Mouse (Mus musculus): ENCODE measurements around the gene Cd300lf. TPM values are rescaled to one million over a fixed set of nuclear protein-coding genes. Genes with fewer than 3 reads are reported as not detected.
A peak's percentile ranks its signal among the peaks of the same experiment; 100 is the strongest.

Cd300lf gene
- polyA plus RNA-seq, 1 experiment = 4.8 TPM

DNA sequence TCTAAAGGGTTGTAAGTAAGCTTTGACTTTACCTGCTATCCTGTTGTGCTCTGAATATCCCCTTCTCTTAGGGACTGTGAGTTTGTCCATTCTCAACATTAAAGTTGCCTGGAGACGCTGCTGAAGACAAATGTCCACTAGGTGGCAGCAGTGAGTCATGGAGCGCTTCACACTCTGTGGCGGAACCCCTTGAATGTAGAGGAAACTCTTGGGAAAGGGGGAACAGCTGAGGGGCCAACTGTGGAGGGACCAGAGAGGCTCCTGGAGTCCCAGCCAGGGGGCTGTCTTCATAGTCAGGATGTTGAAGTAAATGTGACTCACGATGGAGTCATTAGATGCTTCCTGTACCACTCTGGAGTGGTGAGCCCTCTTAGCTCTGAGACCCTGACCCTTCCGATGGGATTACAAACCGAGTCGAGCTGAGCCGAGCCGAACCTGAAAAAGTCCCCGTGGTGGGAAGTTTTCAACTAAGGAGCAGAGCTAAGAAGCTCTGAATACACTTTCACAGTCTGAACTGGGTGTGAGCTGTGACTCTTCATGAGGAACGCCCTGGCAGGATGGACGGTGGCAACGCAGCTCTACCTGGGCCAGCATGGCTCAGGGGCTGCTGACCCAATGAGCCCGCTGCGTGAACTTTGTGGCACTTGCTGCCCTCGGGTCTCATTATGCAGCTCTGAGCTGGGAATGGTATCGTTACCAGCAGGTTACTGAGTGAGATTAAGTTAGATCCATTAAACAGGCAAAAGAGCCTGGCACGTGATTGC, 50.2 kb downstream of the Cd300lf start:
- DNase-seq (ENCODE audit: low read depth, low spot score) = peak; percentile 31
- 35% methylated on average over 18 of the region's 18 CpGs for WGBS

DNA sequence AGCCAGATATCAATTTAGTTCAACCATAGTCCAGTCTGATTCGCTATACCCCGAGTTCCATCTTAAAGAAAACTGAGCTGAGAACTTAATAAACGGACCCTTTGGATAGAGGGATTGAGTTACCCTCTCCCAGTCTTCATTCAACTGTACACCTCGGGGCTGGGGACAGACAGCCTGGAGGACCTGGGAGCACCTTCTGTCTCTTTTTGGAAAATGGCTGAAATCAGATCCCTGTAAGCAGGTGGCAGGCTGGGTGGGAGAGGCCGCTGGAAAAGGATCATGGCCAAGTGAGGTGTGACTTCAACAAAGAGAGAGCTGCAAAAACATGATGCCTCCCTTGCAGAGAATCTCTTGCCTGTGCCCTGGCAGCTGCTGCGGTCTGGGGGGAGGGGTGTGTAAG, 51.6 kb downstream of the Cd300lf start:
- no peak for DNase-seq (ENCODE audit: low read depth, low spot score)
- WGBS = 66% methylated on average over 6 of the region's 6 CpGs

DNA sequence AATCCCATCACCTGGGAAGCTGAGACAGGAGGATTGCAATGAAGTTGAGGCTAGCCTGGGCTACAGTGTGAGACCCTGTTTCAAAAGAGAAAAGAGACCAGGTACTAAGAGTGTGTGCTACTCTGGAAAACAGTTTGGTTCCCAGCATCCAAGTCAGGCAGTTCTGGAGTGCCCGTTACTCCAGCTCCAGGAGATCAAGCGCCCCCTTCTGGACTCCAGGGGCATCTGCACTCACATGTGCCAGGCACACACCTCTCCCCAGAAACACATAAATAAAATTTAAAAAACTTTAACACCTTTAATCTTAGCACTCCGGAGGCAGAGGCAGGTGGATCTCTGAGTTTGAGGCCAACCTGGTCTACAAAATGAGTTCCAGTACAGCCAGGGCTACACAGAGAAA, 52.4 kb downstream of the Cd300lf start:
- DNase-seq (ENCODE audit: low read depth, low spot score) = no peak
- WGBS = 65% methylated on average over 3 of the region's 3 CpGs

DNA sequence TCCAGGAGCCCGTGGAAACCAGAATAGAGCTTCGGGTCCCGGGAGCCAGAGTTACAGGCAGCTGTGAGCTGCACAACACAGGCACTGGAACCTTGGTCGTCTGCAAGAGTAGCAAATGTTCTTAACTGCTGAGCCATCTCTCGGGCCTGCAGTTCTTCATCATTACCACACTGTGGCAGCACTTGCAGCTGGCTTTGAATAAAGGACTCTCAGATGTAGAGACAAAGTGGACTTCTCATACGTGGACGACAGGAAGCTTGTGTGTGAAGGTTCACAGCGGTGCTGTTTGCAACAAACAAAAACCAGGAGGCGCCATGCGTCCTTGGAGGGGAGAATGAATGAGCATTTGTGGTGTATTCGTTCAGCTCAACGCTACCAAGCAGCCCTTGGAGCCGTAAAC, 52.9 kb downstream of the Cd300lf start:
- WGBS = 29% methylated on average over 13 of the region's 13 CpGs
- no peak for DNase-seq (ENCODE audit: low read depth, low spot score)

DNA sequence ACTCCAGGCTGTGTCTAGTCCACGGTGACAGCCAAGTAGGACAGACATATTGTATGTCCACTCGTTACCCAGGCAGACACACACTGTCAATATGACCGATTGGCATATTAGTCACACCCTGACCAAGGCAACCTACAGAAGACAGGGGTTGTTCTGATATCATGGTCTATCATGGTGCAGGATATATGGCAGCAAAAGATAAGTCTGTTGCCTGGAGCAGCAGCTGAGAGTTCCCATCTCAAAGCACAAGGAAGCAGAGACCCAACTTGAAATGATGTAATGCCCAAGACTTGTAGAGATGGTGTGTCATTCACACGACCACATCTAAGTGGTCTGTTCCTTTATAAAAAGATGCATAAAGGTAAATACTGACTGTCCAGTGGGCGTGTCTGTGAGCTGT, 55.1 kb downstream of the Cd300lf start:
- 75% methylated on average over 5 of the region's 5 CpGs for WGBS
- no peak for DNase-seq (ENCODE audit: low read depth, low spot score)

DNA sequence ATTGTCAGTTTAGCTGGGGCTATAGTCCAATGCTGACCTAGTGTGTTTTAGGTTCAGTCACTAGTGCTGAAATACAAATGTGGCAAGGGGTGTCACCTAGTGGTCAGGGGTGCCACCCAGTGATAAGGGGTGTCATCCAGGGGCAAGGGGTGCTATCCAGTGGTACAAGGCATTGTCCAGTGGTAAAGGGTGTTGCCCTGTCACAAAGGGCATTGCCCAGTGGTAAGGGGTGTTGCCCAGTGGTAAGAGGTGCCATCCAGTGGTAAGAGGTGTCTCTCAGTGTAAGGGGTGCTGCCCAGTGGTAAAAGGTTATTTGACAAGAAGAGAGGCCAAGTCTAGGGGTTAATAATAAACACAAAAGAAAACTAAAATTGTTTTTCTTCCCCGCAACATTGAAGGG, 56.4 kb downstream of the Cd300lf start:
- 94% methylated on average over 1 of the region's 1 CpGs for WGBS

DNA sequence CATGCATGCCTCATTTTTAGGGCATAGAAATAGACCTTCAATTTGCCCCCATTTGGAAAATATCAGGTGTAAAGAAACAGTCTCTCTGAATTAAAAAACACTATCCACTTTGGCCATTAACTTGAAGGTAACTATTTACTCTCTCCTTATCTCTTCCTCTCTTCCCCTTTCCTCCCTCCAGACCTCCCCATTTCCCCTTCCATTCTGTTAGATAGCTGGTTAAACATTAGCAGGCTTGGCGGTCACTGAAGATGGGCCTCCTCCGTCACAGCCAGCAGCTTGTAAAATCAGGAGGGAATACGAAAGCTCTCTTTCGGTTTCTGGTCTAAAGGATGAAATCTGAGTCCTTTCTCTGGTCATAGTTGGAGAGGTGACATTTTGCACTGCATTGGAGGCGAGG, 57.9 kb downstream of the Cd300lf start:
- WGBS = 19% methylated on average over 5 of the region's 5 CpGs
- no peak for DNase-seq (ENCODE audit: low read depth, low spot score)

More for the DNA sequence above, 56.4 kb downstream of the Cd300lf start:
- DNase-seq (ENCODE audit: low read depth, low spot score) = no peak

DNA sequence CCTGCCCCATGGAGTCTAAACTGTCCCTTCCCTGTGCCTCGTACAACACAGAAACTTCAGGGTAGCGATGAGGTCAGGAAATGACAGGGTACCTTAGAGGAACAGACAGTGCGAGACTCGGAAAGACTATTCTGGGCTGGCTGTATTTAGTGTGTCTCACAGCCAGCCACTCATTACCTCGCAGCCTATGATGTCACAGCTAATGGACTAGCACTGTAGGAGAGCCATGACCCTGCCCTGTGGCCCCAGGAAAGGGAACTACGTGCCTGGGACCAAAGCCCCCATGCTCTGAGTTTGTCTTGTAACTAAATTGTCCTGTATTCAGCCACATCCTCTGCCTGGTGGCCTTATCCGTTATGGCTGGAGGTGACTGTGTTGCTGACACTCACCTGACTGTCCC, 58.4 kb downstream of the Cd300lf start:
- WGBS = 42% methylated on average over 7 of the region's 7 CpGs
- DNase-seq (ENCODE audit: low read depth, low spot score) = no peak

DNA sequence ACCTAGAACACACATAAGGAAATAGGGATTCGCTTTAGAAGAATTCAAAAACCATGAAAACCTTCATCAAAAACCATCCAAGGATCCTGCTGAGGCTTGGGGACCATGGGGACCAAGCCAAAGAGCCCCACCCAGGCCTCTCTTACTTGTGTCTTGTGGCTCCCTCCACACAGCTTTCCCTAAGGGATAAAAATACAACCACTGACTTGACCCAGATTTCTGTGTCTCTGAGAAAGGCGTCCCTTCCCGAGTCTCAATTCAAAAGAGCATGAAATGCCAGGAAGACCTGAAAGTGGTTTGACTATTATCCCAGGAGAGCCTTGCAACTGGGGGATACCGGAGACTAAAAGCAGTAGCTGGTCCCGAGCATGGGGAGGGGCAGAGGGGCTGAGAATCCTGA, 60.8 kb downstream of the Cd300lf start:
- 65% methylated on average over 5 of the region's 5 CpGs for WGBS
- DNase-seq (ENCODE audit: low read depth, low spot score) = no peak

DNA sequence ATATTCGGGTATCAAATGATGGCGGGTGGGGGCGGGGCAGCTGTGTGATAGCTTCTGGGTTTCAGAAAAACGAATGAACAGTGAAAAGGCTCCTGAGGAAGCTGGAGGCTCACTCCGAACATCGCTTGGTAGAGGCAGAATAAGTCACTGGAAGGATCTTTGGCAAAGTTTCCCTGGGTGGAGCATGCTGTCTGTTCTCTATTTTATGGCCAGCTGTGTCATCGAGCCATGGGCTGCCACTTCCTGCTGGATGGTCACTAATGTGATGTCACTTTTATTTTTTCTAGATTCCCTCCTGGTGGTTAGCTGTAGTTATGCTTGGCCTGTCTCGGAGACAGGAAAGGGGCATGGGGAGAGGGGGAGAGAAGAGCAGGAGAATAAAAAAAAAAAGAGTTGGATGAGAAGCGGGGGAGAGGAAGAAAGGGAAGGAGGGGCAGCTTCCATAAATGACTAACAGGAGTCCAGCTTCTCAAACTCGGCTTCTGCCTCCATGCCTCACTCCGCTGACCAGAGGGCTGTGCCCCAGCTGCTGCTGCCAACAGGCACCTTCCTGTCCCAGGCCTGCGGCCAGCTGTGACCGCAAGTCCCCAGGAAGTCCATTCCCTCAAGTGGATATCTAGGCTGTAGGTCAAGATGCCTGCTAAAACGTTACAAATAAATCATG, 62.0 kb downstream of the Cd300lf start:
- peak; percentile 28 for DNase-seq (ENCODE audit: low read depth, low spot score)
- WGBS = 11% methylated on average over 14 of the region's 14 CpGs

DNA sequence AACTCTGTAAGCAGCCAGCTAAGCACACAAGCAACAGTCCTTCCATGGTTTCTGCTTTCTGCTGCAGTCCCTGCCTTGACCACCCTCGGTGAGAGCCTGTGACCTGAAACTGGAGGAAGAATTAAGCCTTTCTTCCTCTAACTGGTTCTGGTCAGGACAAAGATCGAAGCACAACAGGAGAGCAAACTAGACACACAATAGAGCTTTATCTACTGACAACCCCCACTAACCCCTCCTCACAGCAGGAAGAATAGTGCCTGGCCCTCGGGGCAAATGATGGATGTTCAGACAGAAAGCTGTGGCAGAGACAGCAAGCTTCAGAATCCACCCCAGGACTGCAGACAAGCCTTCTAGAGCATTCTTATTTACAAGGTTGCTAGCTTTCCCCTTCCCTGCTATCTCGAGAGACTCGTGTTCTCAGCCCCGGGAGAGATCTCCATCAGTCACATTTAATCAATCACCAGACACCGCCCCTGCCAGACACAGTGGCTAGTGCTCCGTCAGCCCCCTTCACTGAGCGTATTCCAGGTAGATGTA, 62.7 kb downstream of the Cd300lf start:
- WGBS = 23% methylated on average over 9 of the region's 9 CpGs
- DNase-seq (ENCODE audit: low read depth, low spot score) = no peak

DNA sequence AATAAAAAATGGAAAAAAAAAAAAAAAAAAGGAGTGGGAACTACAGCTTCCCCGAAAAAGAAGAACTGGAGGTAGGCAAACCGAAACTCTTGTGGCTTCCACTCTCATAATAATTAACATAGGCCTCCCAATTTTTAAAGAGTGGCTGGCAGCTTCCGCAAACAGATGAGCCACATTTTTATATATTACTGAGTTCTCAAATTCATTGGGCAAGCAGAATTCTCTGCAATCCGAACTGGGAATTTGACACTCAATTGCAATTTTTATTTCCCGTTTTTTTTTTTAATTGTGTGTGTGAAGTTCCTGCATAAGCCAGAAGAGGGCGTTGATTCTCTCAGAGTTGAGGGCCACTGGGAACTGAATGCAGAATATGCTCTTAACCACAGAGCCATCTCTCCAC, 67.0 kb downstream of the Cd300lf start:
- WGBS = 61% methylated on average over 6 of the region's 6 CpGs
- no peak for DNase-seq (ENCODE audit: low read depth, low spot score)

Other genes starting within 250 kb of the Cd300lf start
- gene Cd300a, start 244.0 kb downstream of the Cd300lf start, polyA plus RNA-seq (2012; rRNA removed) = 1.3 and 2.2 TPM in 2 replicates
- gene Cd300lb, start 199.6 kb downstream of the Cd300lf start, polyA plus RNA-seq (2012; rRNA removed) = 0.25 and 0.63 TPM in 2 replicates
- gene Cd300c, start 164.8 kb downstream of the Cd300lf start, polyA plus RNA-seq (2012; rRNA removed) = 0.63 and 1.2 TPM in 2 replicates
- gene Cd300ld, start 144.1 kb downstream of the Cd300lf start, polyA plus RNA-seq (2012; rRNA removed) = 1.6 and 2.3 TPM in 2 replicates
- gene Cd300c2, start 132.1 kb downstream of the Cd300lf start, polyA plus RNA-seq (2012; rRNA removed) = 8.0 and 10.1 TPM in 2 replicates
- gene Cd300ld2, start 117.8 kb downstream of the Cd300lf start, polyA plus RNA-seq (2012; rRNA removed) = not detected in 2 replicates
- gene Cd300ld4, start 107.0 kb downstream of the Cd300lf start, polyA plus RNA-seq (2012; rRNA removed) = 0.29 TPM in 1 of 2 replicates, not detected in the other
- gene Cd300ld5, start 96.2 kb downstream of the Cd300lf start, polyA plus RNA-seq (2012; rRNA removed) = 0.89 TPM in 1 of 2 replicates, not detected in the other
- gene Cd300ld3, start 85.6 kb downstream of the Cd300lf start, polyA plus RNA-seq (2012; rRNA removed) = 2.9 and 3.7 TPM in 2 replicates
- gene Cd300e, start 71.8 kb downstream of the Cd300lf start, polyA plus RNA-seq (2012; rRNA removed) = 0.19 and 0.59 TPM in 2 replicates
- 3.5 and 4.5 TPM in 2 replicates for gene Rab37, start 42.6 kb downstream of the Cd300lf start, polyA plus RNA-seq (2012; rRNA removed)
- 492 and 733 TPM in 2 replicates for gene Slc9a3r1, start 29.3 kb upstream of the Cd300lf start, polyA plus RNA-seq (2012; rRNA removed)
- 7.9 and 10.1 TPM in 2 replicates for gene Tmem104, start 53.5 kb upstream of the Cd300lf start, polyA plus RNA-seq (2012; rRNA removed)
- gene Nat9, start 53.9 kb upstream of the Cd300lf start, polyA plus RNA-seq (2012; rRNA removed) = 25.3 and 25.4 TPM in 2 replicates
- 0.04 TPM in 2 replicates for gene Grin2c, start 133.3 kb upstream of the Cd300lf start, polyA plus RNA-seq (2012; rRNA removed)
- gene Fdxr, start 143.1 kb upstream of the Cd300lf start, polyA plus RNA-seq (2012; rRNA removed) = 10.0 and 11.8 TPM in 2 replicates
- gene Fads6, start 163.7 kb upstream of the Cd300lf start, polyA plus RNA-seq (2012; rRNA removed) = 0.51 and 0.53 TPM in 2 replicates
- 0.05 and 0.63 TPM in 2 replicates for gene Otop2, start 173.2 kb upstream of the Cd300lf start, polyA plus RNA-seq (2012; rRNA removed)
- gene Ush1g, start 188.0 kb upstream of the Cd300lf start, polyA plus RNA-seq (2012; rRNA removed) = 0.02 and 0.11 TPM in 2 replicates
- 0.06 and 0.12 TPM in 2 replicates for gene Otop3, start 200.7 kb upstream of the Cd300lf start, polyA plus RNA-seq (2012; rRNA removed)
- 25.7 and 34.6 TPM in 2 replicates for gene Hid1, start 233.8 kb upstream of the Cd300lf start, polyA plus RNA-seq (2012; rRNA removed)
- 4.0 and 4.2 TPM in 2 replicates for gene Cdr2l, start 247.9 kb upstream of the Cd300lf start, polyA plus RNA-seq (2012; rRNA removed)